Mouse (Mus musculus) limb, embryonic 13.5 days (tissue): Measurements from ENCODE around the gene Pamr1. TPM values are rescaled to one million over a fixed set of nuclear protein-coding genes. Genes with fewer than 3 reads are reported as not detected.
A peak's percentile ranks its signal among the peaks of the same experiment; 100 is the strongest.

Experiments used
- ATAC-seq: fragments of 200-750 bp; cut with Nextera tagmentation; 2 replicates; pipeline ENCODE4 v1.8.0; 2017; ENCODE audit warnings: low read depth, moderate number of reproducible peaks, moderate TSS enrichment; ENCODE audit not compliant: low FRiP score
- H3K27ac ChIP-seq: fragments of 300-500 bp; sonication (generic); 2 replicates; pipeline ENCODE4 v1.5.1; 2015; ENCODE audit warnings: inconsistent platforms, mild to moderate bottlenecking, moderate library complexity
- H3K27me3 ChIP-seq: fragments of 300-500 bp; sonication (generic); 2 replicates; pipeline ENCODE4 v1.6.1; 2015; ENCODE audit warnings: mild to moderate bottlenecking, inconsistent platforms
- H3K36me3 ChIP-seq: fragments of 300-500 bp; sonication (generic); 2 replicates; pipeline ENCODE4 v1.6.1; 2015; ENCODE audit warnings: inconsistent platforms, mild to moderate bottlenecking, moderate library complexity
- H3K4me1 ChIP-seq: fragments of 300-500 bp; sonication (generic); 2 replicates; pipeline ENCODE4 v1.6.1; 2015; ENCODE audit warnings: inconsistent platforms
- H3K4me2 ChIP-seq: fragments of 300-500 bp; sonication (generic); replicated peaks from 2 replicates; pipeline ENCODE4 v1.6.1; 2015; ENCODE audit warnings: inconsistent platforms, mild to moderate bottlenecking, moderate library complexity
- H3K4me3 ChIP-seq: fragments of 300-500 bp; sonication (generic); 2 replicates; pipeline ENCODE4 v1.5.1; 2015; ENCODE audit warnings: moderate library complexity, mild to moderate bottlenecking, inconsistent platforms
- H3K9ac ChIP-seq: fragments of 300-500 bp; sonication (generic); 2 replicates; pipeline ENCODE4 v1.6.1; 2015; ENCODE audit warnings: mild to moderate bottlenecking, inconsistent platforms
- H3K9me3 ChIP-seq: fragments of 300-500 bp; sonication (generic); 2 replicates; pipeline ENCODE4 v1.6.1; 2016; ENCODE audit warnings: inconsistent platforms
- WGBS: fragments of 180-500 bp; shearing (Covaris S2); methylation state at CpG from one replicate; pipeline ENCODE4 v1.1.7; 2015; 5-methylcytosine and 5-hydroxymethylcytosine counted together
- polyA plus RNA-seq: library from polyadenylated mRNA; unstranded; fragments of >200 nt; fragmentation: Nextera tagmentation; extraction: Ambion mirVana; gene quantifications from 2 replicates; pipeline ENCODE4 v1.2.1, GENCODE M21; 2015

Gene Pamr1
- polyA plus RNA-seq = 57.5 and 58.4 TPM in 2 replicates

DNA sequence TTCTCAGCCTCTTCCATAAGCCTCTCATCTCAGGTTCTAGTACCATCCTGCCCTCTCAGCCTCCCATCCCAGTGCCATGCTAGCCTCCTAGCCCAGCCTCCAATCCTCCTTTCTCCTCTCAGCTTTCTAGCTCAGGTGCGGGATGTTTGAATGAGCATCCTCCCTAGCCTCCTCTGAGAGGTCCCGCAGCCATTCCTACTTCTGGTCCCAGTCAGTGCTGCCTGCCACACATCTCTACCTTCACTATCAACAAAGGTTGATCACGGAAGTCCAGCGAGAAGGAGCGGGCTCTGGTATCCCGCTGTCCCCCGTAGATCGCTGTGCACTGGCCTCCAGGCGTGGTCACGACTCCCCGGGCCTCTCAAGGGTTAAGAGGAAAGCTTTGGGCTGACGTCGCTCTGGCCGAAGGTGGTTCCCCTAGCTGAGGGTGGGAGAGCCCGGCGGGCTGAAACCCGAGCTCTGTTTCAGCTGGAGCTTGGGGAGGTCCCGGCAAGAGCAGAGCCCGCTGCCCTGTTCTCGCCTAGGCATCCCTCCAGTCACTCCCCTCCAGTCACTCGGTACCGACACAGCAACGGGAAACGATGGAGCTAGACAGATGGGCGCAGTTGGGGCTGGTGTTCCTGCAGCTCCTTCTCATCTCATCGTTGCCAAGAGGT lies at the start of gene Pamr1:
TSS of gene Pamr1 (plus strand) at position 402 of the 656 bp plus-strand sequence.
- peak within 1 kb of the TSS; percentile 67 for H3K9ac ChIP-seq
- H3K27me3 ChIP-seq = peaks cover 24% of the 10 kb centered on the region
- ATAC-seq = peak; percentile 82
- WGBS = 1% methylated on average over 26 of the region's 26 CpGs
- H3K36me3 ChIP-seq = no peaks in the 10 kb centered on the region
- H3K4me3 ChIP-seq = peak within 1 kb of the TSS; percentile 50
- peak within 1 kb of the TSS; percentile 15; the same call in 1 of the 2 replicates for H3K27ac ChIP-seq
- H3K9me3 ChIP-seq = no peaks in the 10 kb centered on the region
- H3K4me2 ChIP-seq = peak within 1 kb of the TSS; percentile 77
- peaks cover 38% of the 10 kb centered on the region for H3K4me1 ChIP-seq

DNA sequence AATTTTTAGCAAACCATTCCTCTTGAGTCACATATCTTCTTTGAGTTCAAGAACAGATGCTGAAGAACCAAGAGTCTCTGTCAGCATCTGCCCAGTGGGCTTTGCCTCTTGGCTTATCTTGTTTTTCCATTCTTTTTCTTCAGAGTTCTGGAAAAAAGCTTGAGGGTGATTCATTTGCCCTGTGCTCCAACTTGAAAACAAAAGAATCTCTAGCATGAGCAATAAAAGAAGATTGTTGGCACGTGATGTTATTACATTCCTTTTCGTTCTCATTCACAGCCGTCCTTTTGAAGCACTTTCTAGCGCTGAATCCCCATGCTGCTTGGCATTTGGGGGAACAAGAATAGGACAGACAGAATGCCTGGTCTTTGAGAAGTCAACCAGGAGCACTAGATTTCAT lies 42.2 kb upstream of the Pamr1 start:
- H3K4me3 ChIP-seq = no peak overlapping the region
- 27% methylated on average over 4 of the region's 4 CpGs for WGBS
- peaks cover 14% of the 10 kb centered on the region for H3K4me1 ChIP-seq
- H3K36me3 ChIP-seq = no peaks in the 10 kb centered on the region
- no peaks in the 10 kb centered on the region for H3K27me3 ChIP-seq
- no peak overlapping the region for H3K9ac ChIP-seq
- ATAC-seq = peak; percentile 44; the same call in 1 of the 2 replicates
- H3K27ac ChIP-seq = no peak overlapping the region
- H3K4me2 ChIP-seq = no peak overlapping the region
- H3K9me3 ChIP-seq = no peaks in the 10 kb centered on the region

DNA sequence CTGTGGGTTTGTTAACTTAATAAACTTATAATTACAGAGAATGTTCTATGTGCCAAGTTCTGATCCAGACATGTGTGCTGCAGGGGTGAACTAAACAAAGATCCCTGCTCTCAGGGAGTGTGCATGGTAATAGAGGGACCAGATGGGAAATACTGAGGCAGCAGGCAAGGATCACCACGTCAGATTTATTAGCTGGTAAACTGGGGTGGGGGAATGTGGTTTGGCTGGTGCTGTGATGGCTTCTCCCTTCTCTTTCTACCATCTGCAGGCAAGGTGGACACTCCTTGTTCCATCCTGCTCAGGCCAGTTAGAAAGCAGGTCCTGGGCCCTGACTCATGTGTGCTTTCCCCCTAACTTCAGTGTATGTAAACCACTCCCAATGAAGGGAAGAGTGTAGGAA lies 41.7 kb upstream of the Pamr1 start:
- peak; percentile 80; the same call in 1 of the 2 replicates for ATAC-seq
- H3K9ac ChIP-seq = no peak overlapping the region
- peaks cover 14% of the 10 kb centered on the region for H3K4me1 ChIP-seq
- no peak overlapping the region for H3K27ac ChIP-seq
- WGBS = 4% methylated on average over 1 of the region's 1 CpGs
- H3K4me3 ChIP-seq = no peak overlapping the region
- no peak overlapping the region for H3K4me2 ChIP-seq
- no peaks in the 10 kb centered on the region for H3K9me3 ChIP-seq
- H3K36me3 ChIP-seq = no peaks in the 10 kb centered on the region
- H3K27me3 ChIP-seq = no peaks in the 10 kb centered on the region

DNA sequence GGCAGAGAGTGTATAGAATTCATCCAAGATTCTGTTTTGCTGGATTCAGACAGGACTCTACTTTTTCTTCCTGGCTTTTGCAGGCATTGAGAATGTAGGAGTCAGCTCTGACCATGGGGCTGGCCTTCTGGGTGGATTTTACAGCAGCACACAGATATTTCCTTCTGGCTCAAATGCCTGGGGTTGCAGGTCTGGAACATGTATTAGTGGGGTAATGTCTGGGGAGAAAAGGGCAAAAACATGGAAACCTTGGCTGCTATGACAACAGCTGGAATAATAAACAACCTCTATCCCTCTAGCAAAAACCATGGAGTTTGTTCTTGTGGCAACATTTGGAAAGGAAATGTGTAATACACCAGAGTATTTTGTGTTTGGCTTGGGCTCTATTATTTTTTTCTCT lies 29.9 kb upstream of the Pamr1 start:
- Histone ChIP-seq H3K27me3 (no peaks in the 10 kb centered on the region), H3K4me1 (peaks cover 7% of the 10 kb centered on the region), H3K9ac (no peak overlapping the region), H3K27ac (no peak overlapping the region), H3K4me2 (no peak overlapping the region), H3K9me3 (peaks cover 4% of the 10 kb centered on the region; the same call in 1 of the 2 replicates), H3K36me3 (no peaks in the 10 kb centered on the region), H3K4me3 (no peak overlapping the region)
- no peak for ATAC-seq

DNA sequence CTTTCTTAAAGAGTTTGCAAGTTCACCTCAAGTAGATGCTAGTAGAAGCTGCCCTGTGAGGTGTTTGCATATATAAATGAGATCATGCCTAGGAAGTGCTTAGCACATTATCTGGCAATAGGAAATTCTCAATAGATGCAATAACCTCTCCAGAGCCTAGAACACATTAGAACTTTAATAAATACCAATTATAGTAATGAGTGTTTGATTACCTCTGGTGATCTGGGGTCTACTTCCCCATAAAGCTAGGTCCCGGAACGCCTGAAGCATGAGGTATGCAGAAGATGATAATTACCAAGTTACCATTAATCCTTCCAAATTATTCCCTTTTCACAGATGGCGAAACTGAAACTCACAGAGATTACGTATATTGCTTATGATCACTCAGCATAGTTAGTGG lies 22.2 kb upstream of the Pamr1 start:
- no peaks in the 10 kb centered on the region for H3K36me3 ChIP-seq
- H3K4me3 ChIP-seq = no peak overlapping the region
- H3K4me1 ChIP-seq = no peaks in the 10 kb centered on the region
- no peak overlapping the region for H3K9ac ChIP-seq
- 57% methylated on average over 4 of the region's 4 CpGs for WGBS
- H3K27me3 ChIP-seq = peaks cover 9% of the 10 kb centered on the region; the same call in 1 of the 2 replicates
- ATAC-seq = no peak
- H3K27ac ChIP-seq = no peak overlapping the region
- peaks cover 4% of the 10 kb centered on the region; the same call in 1 of the 2 replicates for H3K9me3 ChIP-seq
- H3K4me2 ChIP-seq = no peak overlapping the region

DNA sequence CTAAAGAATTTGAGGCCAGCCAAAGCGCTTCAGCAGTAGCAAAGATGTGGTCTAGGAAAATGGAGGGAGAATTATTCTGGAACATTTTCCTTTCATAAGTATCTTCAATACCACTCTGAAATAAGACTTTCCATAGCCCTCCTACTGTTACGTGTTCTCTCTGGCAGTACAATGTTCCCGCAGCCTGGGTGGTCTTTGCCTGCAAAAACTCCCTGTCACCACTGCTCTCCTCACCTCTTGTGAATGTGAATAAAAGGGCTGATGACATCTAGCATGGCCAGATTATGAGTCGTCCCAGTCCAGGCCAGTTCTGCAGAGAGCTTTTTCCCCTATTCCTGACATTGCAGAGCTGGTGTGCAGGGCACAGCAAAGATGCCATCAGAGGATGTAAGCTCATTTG lies 16.4 kb upstream of the Pamr1 start:
- ATAC-seq = no peak
- no peaks in the 10 kb centered on the region for H3K36me3 ChIP-seq
- H3K9ac ChIP-seq = no peak overlapping the region
- no peak overlapping the region for H3K27ac ChIP-seq
- H3K4me2 ChIP-seq = no peak overlapping the region
- H3K9me3 ChIP-seq = no peaks in the 10 kb centered on the region
- no peak overlapping the region for H3K4me3 ChIP-seq
- WGBS = 60% methylated on average over 4 of the region's 4 CpGs
- H3K27me3 ChIP-seq = peaks cover 12% of the 10 kb centered on the region; the same call in 1 of the 2 replicates
- peaks cover 32% of the 10 kb centered on the region for H3K4me1 ChIP-seq

DNA sequence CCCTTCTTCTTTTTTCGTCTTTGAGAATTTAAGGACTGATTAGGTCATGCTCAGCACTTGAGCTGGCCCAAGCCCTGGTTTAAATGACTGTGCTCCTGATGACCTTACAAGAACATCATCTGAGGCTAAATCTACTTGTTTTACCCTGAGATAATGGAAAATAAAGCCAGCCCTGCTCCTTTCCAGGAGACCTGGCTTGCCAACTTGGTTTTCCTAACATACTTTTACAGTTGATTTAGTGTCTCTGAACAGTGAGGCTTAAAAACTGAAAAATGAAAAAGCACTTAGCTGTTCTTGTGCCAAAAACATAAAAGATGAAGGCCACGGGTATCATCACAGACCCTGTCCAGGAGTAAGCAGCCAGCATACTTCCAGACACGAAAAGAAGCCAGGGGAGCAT lies 13.0 kb upstream of the Pamr1 start:
- Histone ChIP-seq H3K9ac (no peak overlapping the region), H3K9me3 (no peaks in the 10 kb centered on the region), H3K36me3 (no peaks in the 10 kb centered on the region), H3K27ac (no peak overlapping the region), H3K4me2 (no peak overlapping the region), H3K27me3 (peaks cover 9% of the 10 kb centered on the region; the same call in 1 of the 2 replicates), H3K4me3 (no peak overlapping the region), H3K4me1 (peaks cover 65% of the 10 kb centered on the region)
- no peak for ATAC-seq
- 60% methylated on average over 3 of the region's 3 CpGs for WGBS

DNA sequence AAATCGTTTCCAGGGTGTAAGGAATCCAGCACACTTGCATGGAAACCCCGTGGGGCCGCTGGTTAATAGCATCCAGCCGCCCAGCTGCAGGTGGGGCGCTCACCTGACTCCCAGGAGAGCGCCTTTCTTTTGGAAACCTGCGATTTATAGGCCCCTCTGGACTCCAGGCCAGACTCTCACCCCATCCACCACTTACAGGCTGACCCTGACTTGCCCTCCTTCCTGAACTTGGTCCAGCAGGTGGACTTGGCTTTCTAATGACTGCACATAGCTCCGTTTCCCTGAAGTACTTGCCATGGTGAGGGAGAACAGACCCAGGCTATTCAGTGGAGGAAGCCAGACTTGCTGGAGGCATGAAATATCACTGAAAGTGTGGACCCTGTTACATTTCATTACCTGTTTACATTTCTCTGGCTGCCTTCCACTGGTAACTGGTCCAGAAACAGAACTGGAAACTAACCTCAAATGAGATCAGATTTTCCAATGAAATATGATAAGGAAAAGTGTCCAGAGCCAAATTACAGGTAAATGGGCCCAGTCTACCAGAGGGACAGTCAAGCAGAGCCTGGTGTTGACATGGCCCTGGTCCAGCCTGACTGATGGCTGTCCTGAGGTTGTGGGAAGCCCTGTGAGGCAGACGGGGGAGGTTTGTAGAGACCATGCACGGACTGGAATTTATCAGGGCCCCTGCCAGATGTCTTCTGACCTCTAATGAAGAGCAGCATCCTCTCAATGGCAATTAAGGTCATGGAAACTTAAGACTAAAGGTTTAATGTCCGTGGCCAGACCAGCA lies 9.2 kb upstream of the Pamr1 start:
- 13% methylated on average over 11 of the region's 11 CpGs for WGBS

DNA sequence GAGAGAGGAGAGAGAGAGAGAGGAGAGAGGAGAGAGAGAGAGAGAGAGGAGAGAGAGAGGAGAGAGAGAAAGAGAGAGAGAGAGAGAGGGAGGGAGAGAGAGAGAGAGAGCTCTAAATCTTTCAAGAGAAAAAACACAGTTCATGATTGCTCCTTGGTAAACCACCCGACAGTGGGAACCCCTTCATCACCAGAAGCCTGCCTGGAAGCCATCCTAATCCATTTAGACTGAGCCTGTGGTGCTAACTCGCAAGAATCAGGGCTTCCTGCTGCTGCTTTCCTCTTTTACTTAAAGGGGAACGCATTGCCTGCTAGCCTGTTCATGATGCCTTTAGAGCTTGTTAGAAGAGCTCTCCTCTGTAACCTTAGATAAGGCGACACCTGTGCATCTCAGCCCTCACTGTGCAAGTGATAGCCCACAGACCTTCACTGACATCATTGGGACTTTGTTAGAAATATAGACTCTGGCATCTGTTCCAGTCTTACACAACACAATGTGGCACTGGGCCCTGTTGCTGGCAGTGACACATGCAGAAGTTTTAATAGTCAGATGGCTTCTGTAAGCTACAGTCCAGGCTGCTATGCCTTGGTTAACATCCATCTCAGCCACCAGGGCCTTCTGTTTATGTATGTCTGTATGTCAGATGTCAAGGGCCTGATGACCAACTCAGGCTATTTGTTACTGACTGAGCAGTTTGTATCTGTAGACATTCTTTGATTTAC lies 8.2 kb upstream of the Pamr1 start:
- Histone ChIP-seq H3K4me3 (no peak overlapping the region), H3K9me3 (no peaks in the 10 kb centered on the region), H3K9ac (no peak overlapping the region), H3K4me1 (peaks cover 76% of the 10 kb centered on the region), H3K36me3 (no peaks in the 10 kb centered on the region), H3K4me2 (no peak overlapping the region), H3K27me3 (peaks cover 9% of the 10 kb centered on the region), H3K27ac (peak overlapping the region; percentile 34; the same call in 1 of the 2 replicates)
- WGBS = 29% methylated on average over 4 of the region's 4 CpGs
- ATAC-seq = no peak

More for the DNA sequence above, 9.2 kb upstream of the Pamr1 start:
- Histone ChIP-seq H3K36me3 (no peaks in the 10 kb centered on the region), H3K9me3 (no peaks in the 10 kb centered on the region), H3K4me1 (peaks cover 79% of the 10 kb centered on the region), H3K4me2 (peak overlapping the region; percentile 17), H3K27ac (peak overlapping the region; percentile 63), H3K9ac (no peak overlapping the region), H3K4me3 (no peak overlapping the region), H3K27me3 (peaks cover 9% of the 10 kb centered on the region)
- peak; percentile 66 for ATAC-seq

DNA sequence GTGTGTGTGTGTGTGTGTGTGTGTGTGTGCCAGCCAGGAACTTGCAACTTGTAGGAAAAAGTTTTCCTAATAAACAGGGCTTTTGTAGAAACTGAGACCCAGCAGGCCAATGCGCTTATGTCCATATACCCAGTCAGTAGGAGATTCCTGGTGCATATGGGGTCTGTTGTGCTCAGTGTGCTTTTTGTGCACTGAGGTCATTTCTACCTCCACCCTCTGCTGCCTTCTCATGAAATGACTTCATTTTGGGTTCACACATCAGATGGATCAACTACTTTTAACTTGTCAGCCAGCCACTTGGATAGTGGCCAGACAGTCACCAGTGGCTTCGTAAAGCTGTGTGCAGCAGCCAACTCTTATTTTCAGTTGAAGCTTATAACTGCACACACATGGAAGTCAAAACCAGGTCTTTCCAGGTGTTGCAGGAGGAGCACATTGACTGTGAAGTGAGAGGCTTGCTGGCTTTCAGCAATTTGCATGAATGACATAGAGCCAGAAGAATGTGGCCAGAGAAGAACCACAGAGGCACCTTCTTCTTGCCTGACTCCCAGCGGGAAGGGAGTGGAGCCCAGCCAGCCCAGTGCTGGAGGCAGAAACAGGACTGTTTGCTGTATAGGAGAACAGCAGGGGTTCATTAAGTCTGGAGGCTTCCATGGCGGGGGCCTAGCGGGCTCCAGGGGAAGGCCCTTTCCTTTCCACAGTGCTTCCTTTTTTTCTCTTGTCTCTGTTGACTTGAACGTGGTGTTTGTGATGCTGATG lies 5.7 kb upstream of the Pamr1 start:
- peak; percentile 87 for ATAC-seq
- 16% methylated on average over 6 of the region's 6 CpGs for WGBS
- no peak overlapping the region; the same call in 1 of the 2 replicates for H3K4me2 ChIP-seq
- H3K27ac ChIP-seq = peak overlapping the region; percentile 77; the same call in 1 of the 2 replicates
- H3K4me1 ChIP-seq = peaks cover 51% of the 10 kb centered on the region
- no peak overlapping the region for H3K9ac ChIP-seq
- peaks cover 13% of the 10 kb centered on the region for H3K27me3 ChIP-seq
- H3K9me3 ChIP-seq = no peaks in the 10 kb centered on the region
- H3K36me3 ChIP-seq = no peaks in the 10 kb centered on the region
- no peak overlapping the region for H3K4me3 ChIP-seq

DNA sequence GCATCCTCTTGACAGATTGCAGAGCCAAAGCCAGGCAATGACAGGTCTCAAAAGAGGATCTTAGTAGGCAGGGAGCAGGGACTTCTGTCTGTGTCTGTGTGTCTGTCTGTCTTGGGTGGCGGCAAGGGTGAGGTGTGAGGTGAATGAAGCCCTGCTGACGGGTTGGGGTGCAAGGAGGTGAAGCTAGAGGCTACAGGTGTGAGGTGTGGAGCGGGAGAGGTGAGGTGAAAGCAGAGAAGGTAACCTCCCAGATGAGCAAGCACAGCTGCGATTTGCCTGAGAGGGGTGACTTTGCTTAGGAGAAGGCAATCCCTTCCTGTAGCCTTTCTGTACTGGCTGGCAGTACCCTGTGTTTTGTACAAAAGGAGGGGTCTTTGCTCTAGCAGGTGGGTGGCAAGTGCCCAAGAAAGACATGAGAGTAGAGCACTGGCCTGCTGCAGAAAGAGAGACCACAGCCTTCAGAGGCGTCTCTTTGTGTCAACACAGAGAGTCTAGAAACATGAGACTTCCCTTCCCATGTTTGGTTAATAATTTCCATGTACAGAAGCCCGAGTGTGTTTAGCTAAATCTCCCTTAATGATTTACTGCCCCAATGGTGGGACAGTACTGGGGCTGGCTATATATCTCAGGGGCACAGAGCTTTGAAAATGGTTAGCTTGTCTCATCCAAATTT lies 1.2 kb downstream of the Pamr1 start:
- H3K9ac ChIP-seq = peak overlapping the region; percentile 67
- H3K4me3 ChIP-seq = peak overlapping the region; percentile 50
- 26% methylated on average over 6 of the region's 6 CpGs for WGBS
- H3K9me3 ChIP-seq = no peaks in the 10 kb centered on the region
- peaks cover 24% of the 10 kb centered on the region for H3K27me3 ChIP-seq
- H3K36me3 ChIP-seq = no peaks in the 10 kb centered on the region
- peaks cover 34% of the 10 kb centered on the region for H3K4me1 ChIP-seq
- H3K27ac ChIP-seq = peak overlapping the region; percentile 15; the same call in 1 of the 2 replicates
- ATAC-seq = no peak
- peak overlapping the region; percentile 77 for H3K4me2 ChIP-seq
